Mouse (Mus musculus): ENCODE measurements around the gene Mmp9. TPM values are rescaled to one million over a fixed set of nuclear protein-coding genes. Genes with fewer than 3 reads are reported as not detected.

Gene Mmp9
- total RNA-seq, 2 experiments from 2014 or later = 0.46 to 1.1 TPM

DNA sequence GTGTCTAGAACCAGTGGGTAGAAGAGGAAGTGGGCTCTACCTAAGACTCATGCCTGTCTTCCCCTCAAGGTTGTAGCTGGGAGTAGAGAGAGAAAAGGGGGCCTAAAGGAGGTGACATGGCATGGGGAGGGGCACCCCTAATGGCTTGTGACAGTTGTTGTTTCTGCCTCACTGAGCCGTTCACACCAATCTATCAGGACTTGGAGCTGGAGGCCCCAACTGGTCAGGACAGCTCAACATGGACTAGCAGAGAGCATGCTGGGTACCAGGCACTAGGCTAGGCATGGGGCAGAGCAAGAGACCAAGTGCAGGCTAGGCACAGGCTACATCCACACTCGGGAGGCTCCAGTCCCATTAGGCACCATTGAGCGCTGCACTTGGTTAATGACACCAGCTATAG lies 50.5 kb downstream of the Mmp9 start:
- no peak overlapping the region for H3K27ac ChIP-seq
- intact Hi-C loops (cut with DNase I) = no loop called here
- no peak for TF ChIP-seq CTCF (IDR thresholded peaks at IDR 0.05)
- H3K4me3 ChIP-seq = no peak overlapping the region
- DNase-seq = no peak

GRCm38 (mm10) chr2:164991808-164992207 lies 51.2 kb downstream of the Mmp9 start:
- no peak overlapping the region for H3K4me3 ChIP-seq
- no peak overlapping the region for H3K27ac ChIP-seq
- no peak for TF ChIP-seq CTCF (IDR thresholded peaks at IDR 0.05)
- intact Hi-C loops (cut with DNase I) = no loop called here
- DNase-seq = no peak

GRCm38 (mm10) chr2:164994156-164994555 lies 53.6 kb downstream of the Mmp9 start:
- no peak for TF ChIP-seq CTCF (IDR thresholded peaks at IDR 0.05)
- DNase-seq = no peak
- H3K27ac ChIP-seq = no peak overlapping the region
- intact Hi-C loops (cut with DNase I) = no loop called here
- H3K4me3 ChIP-seq = no peak overlapping the region

- Histone ChIP-seq H3K4me3 (no peak overlapping the region), H3K27ac (no peak overlapping the region)
- TF ChIP-seq CTCF (IDR thresholded peaks at IDR 0.05) = no peak
- DNase-seq = no peak
- intact Hi-C loops (cut with DNase I) = no loop called here
Observed at GRCm38 (mm10) chr2:164994659-164995428, 54.3 kb downstream of the Mmp9 start.

DNA sequence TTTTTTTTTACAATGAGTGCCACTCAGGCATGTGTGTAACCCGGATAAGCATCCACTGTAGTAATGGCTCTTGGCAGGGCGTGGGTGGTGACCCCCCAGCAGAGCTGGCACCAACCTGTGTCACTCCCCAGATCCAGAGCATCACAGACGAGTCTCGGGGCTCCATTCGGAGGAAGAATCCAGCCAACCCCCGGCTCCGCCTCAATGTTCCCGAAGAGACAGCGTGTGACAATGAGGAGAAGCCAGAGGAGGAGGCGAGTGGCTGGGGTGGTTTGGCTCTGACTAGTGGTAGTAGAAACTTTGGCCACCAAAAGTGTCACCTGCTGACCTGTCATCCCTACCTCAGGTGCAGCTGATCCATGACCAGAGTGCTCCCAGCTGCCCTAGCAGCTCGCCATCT lies 55.4 kb downstream of the Mmp9 start:
- TF ChIP-seq CTCF (IDR thresholded peaks at IDR 0.05) = no peak
- no peak for DNase-seq
- H3K4me3 ChIP-seq = no peak overlapping the region
- intact Hi-C loops (cut with DNase I) = no loop called here
- H3K27ac ChIP-seq = no peak overlapping the region

GRCm38 (mm10) chr2:164996848-164997720 lies 56.5 kb downstream of the Mmp9 start:
- peak overlapping the region; percentile 70 for H3K4me3 ChIP-seq
- intact Hi-C loops (cut with DNase I) = no loop called here
- TF ChIP-seq CTCF (IDR thresholded peaks at IDR 0.05) = no peak
- peak; percentile 25 for DNase-seq
- peak overlapping the region; percentile 16 for H3K27ac ChIP-seq

- Histone ChIP-seq H3K4me3 (peak overlapping the region; percentile 70), H3K27ac (peak overlapping the region; percentile 16)
- DNase-seq = peak; percentile 51
Observed at GRCm38 (mm10) chr2:164997721-164998428, 57.3 kb downstream of the Mmp9 start.

GRCm38 (mm10) chr2:165001958-165002357 lies 61.4 kb downstream of the Mmp9 start:
- Histone ChIP-seq H3K4me3 (no peak overlapping the region), H3K27ac (no peak overlapping the region)
- intact Hi-C loops (cut with DNase I) = no loop called here
- no peak for TF ChIP-seq CTCF (IDR thresholded peaks at IDR 0.05)
- DNase-seq = no peak

More at GRCm38 (mm10) chr2:164997721-164998428, 57.3 kb downstream of the Mmp9 start:
- intact Hi-C loops (cut with DNase I) = no loop called here
- TF ChIP-seq CTCF (IDR thresholded peaks at IDR 0.05) = no peak

DNA sequence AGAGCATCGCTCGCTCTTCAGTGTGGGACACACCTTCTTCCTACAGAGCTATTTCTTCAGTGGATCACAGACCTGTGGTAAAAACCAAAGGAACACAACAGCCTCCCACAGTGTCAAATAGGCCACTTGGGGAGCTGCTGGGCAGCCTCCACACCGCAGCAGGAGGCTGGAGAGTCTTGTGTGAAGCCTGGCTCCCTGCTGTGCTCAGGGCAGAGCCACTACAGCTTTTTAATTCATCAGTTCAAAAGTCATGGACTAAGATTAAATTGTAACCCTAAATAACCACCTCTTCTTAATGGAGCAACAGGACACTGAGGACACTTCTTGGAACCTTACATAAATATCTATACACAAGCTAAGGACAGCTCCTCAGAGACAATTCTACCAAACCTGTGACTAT lies 62.5 kb downstream of the Mmp9 start:
- Histone ChIP-seq H3K27ac (no peak overlapping the region), H3K4me3 (no peak overlapping the region)
- intact Hi-C loops (cut with DNase I) = no loop called here
- no peak for DNase-seq
- no peak for TF ChIP-seq CTCF (IDR thresholded peaks at IDR 0.05)

GRCm38 (mm10) chr2:165004237-165004636 lies 63.7 kb downstream of the Mmp9 start:
- intact Hi-C loops (cut with DNase I) = no loop called here
- DNase-seq = no peak

More at GRCm38 (mm10) chr2:165004237-165004636, 63.7 kb downstream of the Mmp9 start:
- no peak for TF ChIP-seq CTCF (IDR thresholded peaks at IDR 0.05)
- H3K27ac ChIP-seq = no peak overlapping the region
- no peak overlapping the region for H3K4me3 ChIP-seq

Other genes starting within 250 kb of the Mmp9 start
- gene Spint4, start 242.3 kb upstream of the Mmp9 start, total RNA-seq (2021) = not detected
- gene Spint5, start 225.5 kb upstream of the Mmp9 start, total RNA-seq (2021) = not detected
- gene Wfdc3, start 194.8 kb upstream of the Mmp9 start, total RNA-seq (2021) = not detected
- 10 to 100 TPM; 18.5 to 19.4 TPM for gene Dnttip1, start 194.8 kb upstream of the Mmp9 start, total RNA-seq (2021)
- under 1 TPM; 0.20 to 0.33 TPM for gene Ube2c, start 170.9 kb upstream of the Mmp9 start, total RNA-seq (2021)
- gene Tnnc2, start 160.8 kb upstream of the Mmp9 start, total RNA-seq (2021) = over 10,000 TPM; 14,820 to 17,621 TPM
- 10 to 100 TPM; 20.6 to 25.6 TPM for gene Snx21, start 155.0 kb upstream of the Mmp9 start, total RNA-seq (2021)
- gene Acot8, start 135.9 kb upstream of the Mmp9 start, total RNA-seq (2021) = 1 to 10 TPM; 7.9 to 8.6 TPM
- 1 to 10 TPM; 1.2 to 1.4 TPM for gene Zswim3, start 135.7 kb upstream of the Mmp9 start, total RNA-seq (2021)
- gene Zswim1, start 118.1 kb upstream of the Mmp9 start, total RNA-seq (2021) = 1 to 10 TPM; 4.6 to 4.9 TPM
- gene Spata25, start 112.2 kb upstream of the Mmp9 start, total RNA-seq (2021) = under 1 TPM in 1 of 2 experiments, not detected in 1; 0.84 TPM
- gene Ctsa, start 107.9 kb upstream of the Mmp9 start, total RNA-seq (2021) = 10 to 100 TPM; 50.2 to 58.1 TPM
- gene Neurl2, start 107.3 kb upstream of the Mmp9 start, total RNA-seq (2021) = 10 to 100 TPM; 31.1 to 37.0 TPM
- gene Pltp, start 83.1 kb upstream of the Mmp9 start, total RNA-seq (2021) = 10 to 100 TPM; 11.4 to 20.1 TPM
- 10 to 100 TPM; 25.6 TPM for gene Pcif1, start 61.5 kb upstream of the Mmp9 start, total RNA-seq (2021)
- 10 to 100 TPM in 1 of 2 experiments, 1 to 10 TPM in 1; 9.7 to 10.5 TPM for gene Zfp335, start 29.0 kb upstream of the Mmp9 start, total RNA-seq (2021)
- under 1 TPM; 0.36 to 0.53 TPM for gene Slc12a5, start 20.0 kb downstream of the Mmp9 start, total RNA-seq (2021)
- gene Ncoa5, start 94.1 kb downstream of the Mmp9 start, total RNA-seq (2021) = 10 to 100 TPM; 13.2 to 14.6 TPM
- gene Cd40, start 114.8 kb downstream of the Mmp9 start, total RNA-seq (2021) = under 1 TPM; 0.69 to 0.75 TPM
- not detected for gene 1700025C18Rik, start 150.0 kb downstream of the Mmp9 start, total RNA-seq (2021)